Mouse (Mus musculus): ENCODE results near the gene Cdc73.

DNA sequence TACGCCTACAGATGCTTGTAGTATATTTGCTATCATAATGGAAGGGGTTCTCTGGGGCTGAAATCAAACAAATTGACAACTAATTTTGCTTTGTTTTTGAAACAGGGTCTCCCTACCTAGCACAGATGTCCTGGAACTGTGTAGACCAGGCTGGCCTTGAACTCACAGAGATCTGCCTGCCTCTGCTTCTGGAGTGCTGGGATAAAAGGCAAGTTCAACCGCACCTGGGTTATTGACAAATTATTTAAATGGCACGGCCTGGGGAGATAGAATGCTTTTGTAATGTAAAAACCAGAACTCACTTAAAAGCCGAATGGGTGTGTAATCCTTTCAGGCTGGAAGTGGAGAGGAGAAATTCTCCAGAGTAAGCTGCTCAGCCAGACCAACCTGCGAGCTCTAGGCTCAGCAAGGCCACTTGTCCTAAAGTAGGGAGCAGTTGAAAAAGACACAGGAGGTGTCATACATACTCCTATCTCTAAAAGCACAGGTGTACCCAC, 31.3 kb upstream of the Cdc73 start:
- TF ChIP-seq ZNF384 (IDR thresholded peaks at IDR 0.05; ENCODE audit: low read depth, low read length), result no peak
- TF ChIP-seq HCFC1 (IDR thresholded peaks at IDR 0.05; ENCODE audit: borderline replicate concordance, insufficient read depth, low read length), result no peak

All from ES-E14 (cell line).